ENCODE assay signal across 9 mouse cellular contexts in the genomic region with DNA sequence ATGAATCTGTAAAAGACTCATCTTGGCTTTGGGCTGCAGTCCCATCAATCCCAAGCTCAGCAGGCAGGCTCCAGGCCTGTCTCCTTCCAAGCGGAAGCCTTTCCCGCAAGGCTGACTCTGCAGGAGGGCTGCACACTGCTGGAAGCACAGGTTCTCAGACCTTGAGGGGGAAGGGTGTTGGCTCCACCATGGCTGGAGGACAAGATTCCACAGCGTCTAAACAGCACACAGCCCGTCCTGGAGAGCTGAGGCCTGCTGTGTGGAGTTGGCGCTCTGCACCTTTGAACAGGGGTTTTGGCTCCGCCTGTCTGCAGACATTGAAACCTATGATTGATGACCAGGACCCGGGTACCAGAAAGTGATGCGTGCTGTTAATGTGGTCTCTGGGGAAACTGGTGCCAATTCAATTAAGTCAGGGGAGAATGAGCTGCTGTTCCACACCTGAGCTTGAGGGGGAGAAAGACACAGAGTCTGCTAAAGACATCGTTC.
DNase-seq lines count a peak whose midpoint lies in the region; ATAC-seq lines count a peak whose summit lies in the region.
"Had no signal": no experiment of that assay in that cellular context is flagged by ENCODE, and none has a peak within 500 bp of the region (broad histone marks: within the 10 kb centered on the region; RNA-seq: fewer than 3 reads in every experiment).

No protein-coding gene starts in this region.

- intact Hi-C loops in heart, postnatal 14 days (cut with DNase I) = no loop called here
- intact Hi-C loops in heart, postnatal 36 days (cut with DNase I) = no loop called here

- peak; percentile 73 for DNase-seq in heart, embryonic 10.5 days (ENCODE audit: low spot score)
- DNase-seq in heart, postnatal 14 days = no peak
- peak; percentile 80 for DNase-seq in R1 (ENCODE audit: low read depth, low spot score)
- DNase-seq in midbrain, embryonic 14.5 days = peak; percentile 36
- DNase-seq in left cerebral cortex, adult 11 months (ENCODE audit: low spot score) = no peak
- no peak for DNase-seq in lung, postnatal 25 days (ENCODE audit: low spot score)
- DNase-seq in heart, postnatal 36 days = no peak

- no peak overlapping the region for H3K4me2 ChIP-seq in forebrain, embryonic 16.5 days (ENCODE audit: low read length)
- no peak overlapping the region for H3K4me2 ChIP-seq in midbrain, embryonic 14.5 days (ENCODE audit: low read length)

- no peaks in the 10 kb centered on the region for H3K27me3 ChIP-seq in heart, embryonic 10.5 days (ENCODE audit: insufficient read depth, poor library complexity, severe bottlenecking)
- H3K27me3 ChIP-seq in forebrain, embryonic 16.5 days (replicated peaks; ENCODE audit: control insufficient read depth, insufficient read depth, low read length) = no peaks in the 10 kb centered on the region
- H3K27me3 ChIP-seq in midbrain, embryonic 14.5 days (ENCODE audit: control insufficient read depth, insufficient read depth, low read length) = no peaks in the 10 kb centered on the region
- H3K27me3 ChIP-seq: megakaryocyte, embryonic 14.5 days had no signal

- H3K36me3 ChIP-seq in heart, embryonic 10.5 days = no peaks in the 10 kb centered on the region
- H3K36me3 ChIP-seq in forebrain, embryonic 16.5 days (ENCODE audit: control insufficient read depth, insufficient read depth) = no peaks in the 10 kb centered on the region
- no peaks in the 10 kb centered on the region for H3K36me3 ChIP-seq in midbrain, embryonic 14.5 days (ENCODE audit: control insufficient read depth, insufficient read depth, low read length)

- H3K9me3 ChIP-seq in heart, embryonic 10.5 days = no peaks in the 10 kb centered on the region
- H3K9me3 ChIP-seq in forebrain, embryonic 16.5 days (ENCODE audit: control insufficient read depth, low read length) = no peaks in the 10 kb centered on the region
- no peaks in the 10 kb centered on the region for H3K9me3 ChIP-seq in midbrain, embryonic 14.5 days (ENCODE audit: control insufficient read depth, low read length)
- H3K9me3 ChIP-seq: megakaryocyte, embryonic 14.5 days had no signal

- H3K4me3 ChIP-seq in heart, embryonic 10.5 days = peak overlapping the region; percentile 37; the same call in 1 of the 2 replicates
- no peak overlapping the region for H3K4me3 ChIP-seq in forebrain, embryonic 16.5 days (replicated peaks; ENCODE audit: low read length)
- H3K4me3 ChIP-seq in midbrain, embryonic 14.5 days (replicated peaks; ENCODE audit: low read depth, low read length) = no peak overlapping the region
- H3K4me3 ChIP-seq: megakaryocyte, embryonic 14.5 days had no signal

- 11% methylated on average over 9 of the region's 9 CpGs for WGBS in heart, embryonic 10.5 days
- WGBS in forebrain, embryonic 16.5 days = 23% methylated on average over 9 of the region's 9 CpGs
- WGBS in midbrain, embryonic 14.5 days = 16% methylated on average over 9 of the region's 9 CpGs

- peak overlapping the region; percentile 59 for H3K27ac ChIP-seq in heart, embryonic 10.5 days
- H3K27ac ChIP-seq in forebrain, embryonic 16.5 days (ENCODE audit: low read length) = no peak overlapping the region
- no peak overlapping the region for H3K27ac ChIP-seq in midbrain, embryonic 14.5 days (replicated peaks; ENCODE audit: low read depth, low read length)

- H3K4me1 ChIP-seq in heart, embryonic 10.5 days = peaks cover 8% of the 10 kb centered on the region
- peaks cover 5% of the 10 kb centered on the region for H3K4me1 ChIP-seq in forebrain, embryonic 16.5 days (replicated peaks; ENCODE audit: control insufficient read depth, insufficient read depth, low read length)
- no peaks in the 10 kb centered on the region; the same call in 1 of the 2 replicates for H3K4me1 ChIP-seq in midbrain, embryonic 14.5 days (ENCODE audit: control insufficient read depth, insufficient read depth, low read length)
- H3K4me1 ChIP-seq: megakaryocyte, embryonic 14.5 days had no signal

- peak; percentile 54 for ATAC-seq in forebrain, embryonic 16.5 days
- peak; percentile 56; the same call in 1 of the 2 replicates for ATAC-seq in midbrain, embryonic 14.5 days (ENCODE audit: low FRiP score, low TSS enrichment)

- no peak overlapping the region for H3K9ac ChIP-seq in forebrain, embryonic 16.5 days (replicated peaks; ENCODE audit: low read depth, low read length)
- H3K9ac ChIP-seq in midbrain, embryonic 14.5 days (replicated peaks; ENCODE audit: low read length) = no peak overlapping the region

Comparison
In these comparisons a context has a peak if more than half of its experiments do, and no peak if none do; other contexts are left out.
1. DNase-seq: peak in heart, embryonic 10.5 days (single experiment), R1 (single experiment) and midbrain, embryonic 14.5 days (single experiment); none in heart, postnatal 14 days (0 of 2), left cerebral cortex, adult 11 months (single experiment), lung, postnatal 25 days (single experiment) and heart, postnatal 36 days (0 of 2).